Mouse (Mus musculus) lung, adult 2 months (tissue): ENCODE data around the gene Abo.

Source experiments
- CTCF ChIP-seq: fragments of 200-500 bp; IDR thresholded peaks from 2 replicates; pipeline ENCODE4 v1.5.1; 2011; ENCODE audit warnings: mild to moderate bottlenecking, low read length, control low read depth; ENCODE audit not compliant: insufficient read depth
- POLR2A ChIP-seq: fragments of 200-500 bp; IDR thresholded peaks from 2 replicates; pipeline ENCODE4 v1.6.1; 2011; ENCODE audit warnings: low read depth, mild to moderate bottlenecking, control low read depth, low read length, borderline replicate concordance; ENCODE audit errors: extremely low read depth

- TF ChIP-seq CTCF (no peak), POLR2A (no peak)
These were observed 41.2 kb upstream of the Abo start for GRCm38 (mm10) chr2:26905936-26906335.
